Mouse (Mus musculus) neutrophil, adult 83 days (primary cell): ENCODE results near the gene Inip. TPM values are rescaled to one million over a fixed set of nuclear protein-coding genes. Genes with fewer than 3 reads are reported as not detected.

Experiments
- total RNA-seq, 2 experiments: library from RNA; stranded (reverse); gene quantifications; one replicate each; pipeline ENCODE4 v1.2.4; 2023

The Inip gene
- 10 to 100 TPM; 18.4 to 21.3 TPM for total RNA-seq

DNA sequence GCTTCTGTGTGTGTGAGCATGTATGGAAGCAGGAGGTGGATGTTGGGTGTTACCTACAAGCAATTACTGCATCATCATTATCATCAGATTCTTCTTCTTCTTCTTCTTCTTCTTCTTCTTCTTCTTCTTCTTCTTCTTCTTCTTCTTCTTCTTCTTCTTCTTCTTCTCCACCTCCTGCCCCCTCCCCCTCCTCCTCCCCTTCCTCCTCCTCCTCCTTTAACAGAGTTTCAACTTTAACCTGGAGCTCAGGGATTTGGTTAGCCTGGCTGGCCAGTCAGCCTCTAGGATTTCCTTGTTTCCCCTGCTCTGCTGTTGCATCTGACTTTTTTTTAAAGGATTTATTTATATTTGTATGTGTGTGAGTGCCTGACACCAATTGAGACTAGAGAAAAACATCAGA lies at the start of gene Inip:
TSS of gene Inip (minus strand) at position 101 of the 400 bp plus-strand sequence.

GRCm38 (mm10) chr4:59805181-59805967 lies 4.0 kb upstream of the Inip start, which contains the start of gene Snx30:
Snx30 (plus strand) TSS chr4:59805840.

Other genes with a start within 250 kb of the Inip start
- gene Hsdl2, start 220.0 kb downstream of the Inip start, total RNA-seq: 10 to 100 TPM; 15.5 to 17.1 TPM
- gene E130308A19Rik, start 175.4 kb downstream of the Inip start, total RNA-seq: 1 to 10 TPM; 6.5 to 6.8 TPM
- 10 to 100 TPM; 18.1 to 18.7 TPM for gene Snx30, start 4.3 kb upstream of the Inip start, total RNA-seq
- not detected for gene Slc46a2, start 113.5 kb upstream of the Inip start, total RNA-seq
- gene Mup4, start 159.1 kb upstream of the Inip start, total RNA-seq: not detected
- not detected for gene Mup6, start 162.7 kb upstream of the Inip start, total RNA-seq